Mouse (Mus musculus) intestine, embryonic 16.5 days (tissue): ENCODE data around the gene Prelid3b. TPM values are rescaled to one million over a fixed set of nuclear protein-coding genes. Genes with fewer than 3 reads are reported as not detected.

ENCODE experiments used
- ATAC-seq: fragments of 200-750 bp; cut with Nextera tagmentation; 2 replicates; pipeline ENCODE4 v1.8.0; 2017; ENCODE audit warnings: moderate TSS enrichment, moderate library complexity
- H3K27ac ChIP-seq: fragments of 300-500 bp; sonication (generic); 2 replicates; pipeline ENCODE4 v1.5.1; 2014; ENCODE audit warnings: mild to moderate bottlenecking, low read length
- H3K27me3 ChIP-seq: fragments of 300-500 bp; sonication (generic); replicated peaks from 2 replicates; pipeline ENCODE4 v1.6.1; 2014; ENCODE audit warnings: low read length, control low read depth, mixed read lengths; ENCODE audit not compliant: control insufficient read depth, insufficient read depth
- H3K36me3 ChIP-seq: fragments of 300-500 bp; sonication (generic); 2 replicates; pipeline ENCODE4 v1.6.1; 2014; ENCODE audit warnings: low read length, control low read depth; ENCODE audit not compliant: control insufficient read depth, insufficient read depth
- H3K4me1 ChIP-seq: fragments of 300-500 bp; sonication (generic); 2 replicates; pipeline ENCODE4 v1.6.1; 2014; ENCODE audit warnings: low read length, control low read depth, mixed read lengths; ENCODE audit not compliant: control insufficient read depth, insufficient read depth
- H3K4me2 ChIP-seq: fragments of 300-500 bp; sonication (generic); 2 replicates; pipeline ENCODE4 v1.6.1; 2014; ENCODE audit warnings: low read depth, low read length, control low read depth
- H3K4me3 ChIP-seq: fragments of 300-500 bp; sonication (generic); 2 replicates; pipeline ENCODE4 v1.5.1; 2014; ENCODE audit warnings: mild to moderate bottlenecking, low read length
- H3K9ac ChIP-seq: fragments of 300-500 bp; sonication (generic); 2 replicates; pipeline ENCODE4 v1.6.1; 2014; ENCODE audit warnings: low read depth, low read length
- H3K9me3 ChIP-seq: fragments of 300-500 bp; sonication (generic); 2 replicates; pipeline ENCODE4 v1.6.1; 2016; ENCODE audit warnings: low read length, control low read depth; ENCODE audit not compliant: control insufficient read depth
- WGBS: fragments of 180-500 bp; shearing (Covaris S2); extraction: QIAGEN DNeasy Blood & Tissue Kit; methylation state at CpG from one replicate; pipeline ENCODE4 v1.1.7; 2014; 5-methylcytosine and 5-hydroxymethylcytosine counted together
- polyA plus RNA-seq: library from polyadenylated mRNA; unstranded; fragments of >200 nt; fragmentation: Nextera tagmentation; extraction: Ambion mirVana; gene quantifications from 2 replicates; pipeline ENCODE4 v1.2.1, GENCODE M21; 2015

Prelid3b gene
- polyA plus RNA-seq, 1 experiment from 2014 or later: 134 TPM

DNA sequence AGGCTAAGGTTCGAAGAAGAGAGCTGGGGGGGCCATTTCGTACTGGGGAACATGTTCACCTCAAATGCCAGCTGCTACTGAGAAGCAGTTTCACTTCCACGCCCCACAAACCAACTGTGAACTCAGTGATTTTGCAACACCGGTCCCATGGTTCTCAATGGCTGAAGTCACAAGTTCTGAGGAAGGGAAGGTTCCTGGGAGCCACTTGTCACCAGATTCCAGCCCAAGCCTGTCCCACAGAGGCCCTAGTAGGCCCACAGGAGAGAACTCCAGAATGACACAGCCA lies 35.2 kb downstream of the Prelid3b start:
- H3K9ac ChIP-seq: peak overlapping the region; percentile 79
- peak overlapping the region; percentile 72 for H3K4me3 ChIP-seq
- ATAC-seq: peak; percentile 16
- 82% methylated on average over 4 of the region's 4 CpGs for WGBS
- H3K9me3 ChIP-seq: no peaks in the 10 kb centered on the region
- peak overlapping the region; percentile 69 for H3K27ac ChIP-seq
- H3K36me3 ChIP-seq: peaks cover 10% of the 10 kb centered on the region; the same call in 1 of the 2 replicates
- H3K27me3 ChIP-seq: no peaks in the 10 kb centered on the region
- peaks cover 28% of the 10 kb centered on the region for H3K4me1 ChIP-seq
- H3K4me2 ChIP-seq: peak overlapping the region; percentile 87

DNA sequence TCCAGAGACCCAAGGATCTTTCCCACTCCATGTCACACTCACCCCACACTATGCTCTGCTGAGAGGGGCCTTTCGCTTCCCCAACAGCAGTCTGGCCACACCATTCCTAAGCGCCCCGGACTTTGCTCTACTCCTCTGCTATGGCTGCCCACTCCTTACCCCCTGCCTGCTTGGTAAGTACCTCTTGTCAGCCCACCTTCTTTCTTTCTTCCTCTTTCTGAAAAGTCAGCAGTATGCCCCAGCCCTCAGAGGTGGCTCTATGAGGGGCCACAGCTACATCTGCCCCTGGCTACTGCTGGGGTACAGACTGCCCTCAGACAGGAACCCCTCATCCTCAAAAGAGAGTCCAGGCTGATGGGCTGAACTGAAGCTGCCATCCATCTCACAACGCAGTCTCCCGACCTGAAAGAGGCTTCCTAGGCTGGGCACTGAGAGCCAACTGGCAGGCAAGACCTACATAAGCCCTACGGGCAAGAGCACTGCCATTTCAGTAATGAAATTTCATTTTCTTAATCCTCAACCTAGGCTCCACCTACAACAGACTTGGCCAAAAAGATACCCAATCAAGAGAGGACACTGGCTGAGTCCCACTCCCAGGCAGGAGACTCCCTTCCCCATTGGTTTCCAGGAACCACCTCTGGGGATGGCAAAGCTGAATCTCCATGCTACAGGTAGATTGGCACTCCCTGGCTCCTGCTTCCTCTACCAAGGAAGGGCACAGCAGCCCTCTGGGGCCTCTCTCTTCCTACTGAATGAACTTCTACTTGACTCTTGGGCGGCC lies 35.8 kb downstream of the Prelid3b start:
- Histone ChIP-seq H3K27me3 (no peaks in the 10 kb centered on the region), H3K4me3 (peak overlapping the region; percentile 72), H3K4me2 (peak overlapping the region; percentile 87), H3K4me1 (peaks cover 28% of the 10 kb centered on the region), H3K27ac (0 out of 2 replicates have a peak overlapping the region, but pooled peaks have one; percentile 24), H3K9me3 (no peaks in the 10 kb centered on the region), H3K36me3 (peaks cover 12% of the 10 kb centered on the region; the same call in 1 of the 2 replicates), H3K9ac (peak overlapping the region; percentile 79; the same call in 1 of the 2 replicates)
- no peak for ATAC-seq
- WGBS: 89% methylated on average over 7 of the region's 7 CpGs

DNA sequence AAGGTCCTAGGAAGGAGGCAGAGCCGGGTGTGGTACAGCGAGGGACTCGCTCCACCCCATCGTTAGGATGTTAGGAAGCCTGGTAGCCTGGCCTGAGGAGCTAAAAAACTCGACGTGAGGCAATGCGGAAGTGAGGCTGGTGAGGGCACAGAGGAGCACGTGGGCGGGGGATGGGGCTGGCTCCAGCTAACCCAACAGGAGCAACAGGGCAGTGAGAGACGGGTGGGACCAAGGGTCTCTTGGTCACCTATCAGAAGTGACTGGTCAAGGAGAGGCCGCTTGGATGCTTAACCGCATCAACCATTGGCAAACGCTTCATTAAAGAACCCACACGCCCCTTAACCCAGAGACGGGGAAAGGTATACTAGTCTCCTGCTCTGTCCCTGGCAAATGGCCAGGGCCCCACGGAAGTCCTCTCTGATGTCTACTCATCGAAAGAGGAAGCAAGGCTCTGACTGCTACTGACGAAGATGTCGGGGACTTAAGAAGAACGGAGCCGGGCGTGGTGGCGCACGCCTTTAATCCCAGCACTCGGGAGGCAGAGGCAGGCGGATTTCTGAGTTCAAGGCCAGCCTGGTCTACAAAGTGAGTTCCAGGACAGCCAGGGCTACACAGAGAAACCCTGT lies 36.7 kb downstream of the Prelid3b start:
- 0 out of 2 replicates have a peak overlapping the region, but pooled peaks have one; percentile 9 for H3K4me2 ChIP-seq
- peaks cover 23% of the 10 kb centered on the region for H3K4me1 ChIP-seq
- no peak overlapping the region for H3K4me3 ChIP-seq
- no peaks in the 10 kb centered on the region for H3K27me3 ChIP-seq
- WGBS: 87% methylated on average over 26 of the region's 26 CpGs
- H3K36me3 ChIP-seq: peaks cover 12% of the 10 kb centered on the region; the same call in 1 of the 2 replicates
- H3K27ac ChIP-seq: no peak overlapping the region
- no peak overlapping the region for H3K9ac ChIP-seq
- no peak for ATAC-seq
- H3K9me3 ChIP-seq: no peaks in the 10 kb centered on the region

DNA sequence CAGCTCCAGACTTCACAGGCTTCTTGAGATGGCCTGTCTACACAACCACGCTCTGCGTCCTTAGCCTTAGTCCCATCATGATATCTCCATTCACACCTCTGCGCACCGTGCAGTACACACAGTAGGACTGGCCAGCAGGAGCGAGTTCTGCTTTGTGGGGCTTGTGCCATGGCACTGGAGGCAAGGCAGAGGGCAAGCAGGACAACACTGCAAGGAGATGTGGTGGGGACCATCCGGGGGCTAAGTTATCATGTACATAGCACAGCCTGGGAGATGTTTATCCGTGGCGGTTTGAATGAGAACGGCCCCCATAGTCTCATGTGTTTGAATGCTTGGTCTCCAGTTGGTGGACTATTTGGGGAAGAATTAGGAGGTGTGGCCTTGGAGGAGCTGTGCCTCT lies 37.9 kb downstream of the Prelid3b start:
- H3K9ac ChIP-seq: no peak overlapping the region

DNA sequence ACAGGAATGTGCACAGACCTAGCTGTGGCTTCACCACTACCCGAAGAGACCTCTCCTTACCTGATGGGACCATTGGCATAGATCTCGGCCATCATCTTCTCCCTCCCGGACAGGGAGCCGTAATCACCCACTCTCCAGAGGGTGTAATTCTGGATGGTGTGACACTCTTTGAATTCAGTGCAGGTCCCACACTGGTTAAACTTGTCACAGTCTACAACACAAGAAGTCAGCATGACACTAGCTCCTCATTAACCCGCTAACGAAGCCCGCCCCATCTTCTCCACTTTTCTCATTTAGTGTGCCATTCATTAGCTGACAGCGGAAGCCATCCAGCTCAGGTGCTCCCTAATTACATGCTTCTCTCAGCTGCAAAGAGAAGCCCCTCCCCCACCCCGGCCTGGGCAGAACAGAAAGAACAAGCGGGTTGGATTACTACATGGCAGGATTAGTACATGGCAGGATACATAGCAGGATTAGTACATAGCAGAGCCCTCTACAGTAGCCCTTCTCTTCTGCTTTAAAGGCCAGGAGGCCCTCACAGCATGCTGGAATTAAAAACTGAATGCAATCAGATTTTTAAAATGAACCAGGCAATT lies 43.8 kb downstream of the Prelid3b start:
- 83% methylated on average over 10 of the region's 10 CpGs for WGBS
- H3K4me2 ChIP-seq: no peak overlapping the region
- no peaks in the 10 kb centered on the region for H3K4me1 ChIP-seq
- H3K9ac ChIP-seq: no peak overlapping the region
- peaks cover 39% of the 10 kb centered on the region for H3K36me3 ChIP-seq
- H3K4me3 ChIP-seq: no peak overlapping the region
- ATAC-seq: no peak
- no peak overlapping the region for H3K27ac ChIP-seq
- no peaks in the 10 kb centered on the region for H3K9me3 ChIP-seq
- no peaks in the 10 kb centered on the region for H3K27me3 ChIP-seq

More for the DNA sequence above, 37.9 kb downstream of the Prelid3b start:
- no peak overlapping the region for H3K4me3 ChIP-seq
- peaks cover 12% of the 10 kb centered on the region; the same call in 1 of the 2 replicates for H3K36me3 ChIP-seq
- H3K4me1 ChIP-seq: peaks cover 23% of the 10 kb centered on the region
- H3K9me3 ChIP-seq: no peaks in the 10 kb centered on the region
- ATAC-seq: no peak
- H3K4me2 ChIP-seq: no peak overlapping the region
- 96% methylated on average over 9 of the region's 9 CpGs for whole genome bisulfite sequencing
- H3K27ac ChIP-seq: no peak overlapping the region
- no peaks in the 10 kb centered on the region for H3K27me3 ChIP-seq

DNA sequence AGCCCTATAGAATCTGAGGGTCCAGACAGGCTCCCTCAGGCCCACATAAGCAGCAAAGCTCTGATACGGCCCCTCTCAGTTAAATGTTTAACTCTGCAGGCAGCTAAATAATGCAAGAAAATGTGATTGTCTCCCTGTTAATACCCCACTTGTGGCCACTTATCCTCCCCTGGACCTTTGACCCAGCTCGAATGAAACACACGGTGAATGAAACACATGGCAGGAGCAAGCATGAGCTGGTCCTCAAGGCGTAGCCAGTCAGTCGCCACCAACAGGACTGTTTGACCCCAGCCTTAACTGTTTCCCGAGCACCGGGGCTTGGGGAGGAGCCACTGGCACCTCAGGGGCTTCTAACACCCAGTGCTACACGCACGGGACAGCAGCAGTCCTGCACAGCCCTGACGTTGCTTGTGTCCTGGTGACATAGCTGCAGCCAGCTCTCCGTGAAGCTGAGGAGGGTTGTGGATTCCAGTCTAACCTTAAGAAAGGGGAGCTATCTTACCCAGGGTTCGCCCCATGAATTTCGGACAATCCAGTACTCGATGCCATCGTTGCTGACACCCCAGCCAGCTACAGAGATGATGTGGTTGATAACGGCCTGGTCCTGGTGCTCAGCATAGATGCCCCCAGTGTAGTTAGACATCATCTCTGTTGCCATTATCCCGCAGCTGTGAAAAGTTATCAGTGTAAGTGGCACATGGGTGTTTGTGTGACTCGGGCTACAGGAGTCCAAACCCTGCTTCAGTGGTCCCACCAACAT lies 44.6 kb downstream of the Prelid3b start:
- Histone ChIP-seq H3K4me3 (no peak overlapping the region), H3K4me1 (no peaks in the 10 kb centered on the region), H3K9me3 (no peaks in the 10 kb centered on the region), H3K9ac (no peak overlapping the region), H3K27ac (no peak overlapping the region), H3K27me3 (no peaks in the 10 kb centered on the region), H3K4me2 (no peak overlapping the region), H3K36me3 (peaks cover 37% of the 10 kb centered on the region)
- 81% methylated on average over 18 of the region's 18 CpGs for WGBS
- ATAC-seq: no peak

DNA sequence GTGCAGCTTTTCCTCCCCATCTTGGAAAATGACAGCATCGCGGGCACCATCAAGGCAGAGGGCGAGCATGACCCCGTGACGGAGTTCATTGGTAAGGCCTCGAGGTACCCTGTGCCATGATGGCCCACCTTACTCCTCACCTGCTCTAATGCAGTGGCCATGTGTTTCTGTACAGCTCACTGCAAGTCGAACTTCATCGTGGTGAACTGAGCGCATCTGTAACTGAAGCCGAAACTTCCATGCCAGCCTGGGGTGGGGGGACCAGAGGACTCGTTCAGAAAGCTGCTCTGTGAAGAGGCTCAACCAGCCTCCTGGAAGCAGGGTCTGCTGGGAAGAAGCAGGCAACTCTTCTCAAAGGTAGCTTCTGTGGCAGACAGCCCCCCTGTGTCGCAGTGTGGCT lies 46.0 kb downstream of the Prelid3b start:
- Histone ChIP-seq H3K4me3 (no peak overlapping the region), H3K9me3 (no peaks in the 10 kb centered on the region), H3K36me3 (peaks cover 34% of the 10 kb centered on the region), H3K4me2 (no peak overlapping the region), H3K27ac (no peak overlapping the region), H3K4me1 (no peaks in the 10 kb centered on the region), H3K9ac (no peak overlapping the region), H3K27me3 (no peaks in the 10 kb centered on the region)
- ATAC-seq: no peak
- WGBS: 89% methylated on average over 12 of the region's 12 CpGs

DNA sequence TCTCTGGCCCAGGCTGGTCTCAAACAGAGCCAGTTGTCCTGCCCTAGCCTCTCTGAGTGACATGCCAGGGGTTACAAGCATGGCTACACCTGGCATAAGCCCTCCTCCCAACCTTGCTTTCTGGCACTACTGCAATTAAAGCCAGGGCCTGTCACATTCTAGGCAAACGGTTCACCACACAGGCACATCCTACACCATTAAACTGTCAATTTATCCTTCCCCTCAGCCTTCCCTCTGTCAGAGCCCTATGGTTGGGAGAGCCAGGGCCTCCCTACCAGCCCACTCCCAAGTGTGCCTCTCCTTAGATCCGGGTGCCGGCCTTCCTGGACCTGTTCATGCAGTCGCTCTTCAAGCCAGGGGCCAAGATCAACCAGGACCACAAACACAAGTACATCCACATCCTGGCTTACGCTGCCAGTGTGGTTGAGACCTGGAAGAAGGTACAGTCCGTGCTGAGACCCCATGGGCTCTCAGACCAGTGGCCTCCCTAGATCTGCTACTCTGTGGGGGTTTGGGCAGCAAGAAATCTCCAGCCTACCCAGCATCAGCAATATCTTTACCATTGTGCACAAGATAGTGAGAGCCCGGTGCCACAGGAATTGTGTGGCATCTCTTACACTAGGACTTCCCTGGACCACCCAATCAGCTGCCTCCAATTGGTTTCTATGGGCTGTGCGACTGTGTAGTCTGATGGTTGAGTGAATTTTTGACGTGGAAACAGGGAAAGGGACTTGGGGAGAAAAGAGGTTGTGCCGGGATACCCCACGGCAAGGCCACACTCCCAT lies 48.4 kb downstream of the Prelid3b start:
- WGBS: 90% methylated on average over 11 of the region's 11 CpGs

More for the DNA sequence above, 48.4 kb downstream of the Prelid3b start:
- H3K27ac ChIP-seq: no peak overlapping the region
- no peak overlapping the region for H3K4me3 ChIP-seq
- ATAC-seq: no peak
- no peak overlapping the region for H3K4me2 ChIP-seq
- peaks cover 38% of the 10 kb centered on the region for H3K36me3 ChIP-seq
- H3K9ac ChIP-seq: no peak overlapping the region
- no peaks in the 10 kb centered on the region for H3K9me3 ChIP-seq
- no peaks in the 10 kb centered on the region for H3K4me1 ChIP-seq
- no peaks in the 10 kb centered on the region for H3K27me3 ChIP-seq
